Mouse (Mus musculus) layer of hippocampus, postnatal 14 days (tissue): ENCODE measurements at regions not wholly inside any gene's neighbourhood (a gene's known extent, or its start where the extent isn't known, plus 50 kb on each side); places are given as distances from the start of the nearest gene placed in this dataset.

Experiments
- DNase-seq, 2 experiments: peaks; one replicate each; pipeline ENCODE4 v3.0.0; 2021 to 2022; ENCODE audit warnings: low spot score in 2 of 2, mixed read lengths in 1 of 2

DNA sequence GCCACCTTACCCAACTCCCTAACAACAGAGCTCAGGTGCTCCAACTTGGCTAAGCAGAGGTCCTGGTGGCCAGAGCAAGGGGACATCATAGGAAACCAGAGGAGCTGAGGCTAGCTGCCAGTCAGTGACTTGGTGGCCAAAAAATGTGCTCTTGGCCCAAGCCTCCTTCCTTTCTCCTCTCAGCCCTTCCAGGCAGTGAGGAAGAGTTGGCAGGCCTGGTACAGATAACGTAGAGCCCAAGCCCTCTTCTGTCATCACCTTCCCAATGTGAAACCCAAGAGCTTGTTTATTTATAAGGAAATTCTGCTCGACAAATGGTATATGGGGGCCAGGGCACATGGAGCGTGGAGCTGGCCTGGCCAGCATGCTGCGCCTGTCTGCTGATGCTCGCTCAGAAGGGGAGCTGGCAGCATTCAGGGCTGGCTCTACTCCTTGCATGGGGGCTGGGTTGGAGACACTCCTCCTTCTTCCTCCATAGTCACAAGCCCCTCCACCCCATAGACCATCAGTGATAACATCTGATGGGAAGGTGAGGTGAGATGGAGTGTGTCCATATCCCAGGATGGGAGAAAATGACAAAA lies 156.1 kb downstream of the Fgf18 start:
- DNase-seq = no peak

GRCm38 (mm10) chr11:32990201-32990600 lies 157.0 kb downstream of the Fgf18 start:
- no peak for DNase-seq

DNA sequence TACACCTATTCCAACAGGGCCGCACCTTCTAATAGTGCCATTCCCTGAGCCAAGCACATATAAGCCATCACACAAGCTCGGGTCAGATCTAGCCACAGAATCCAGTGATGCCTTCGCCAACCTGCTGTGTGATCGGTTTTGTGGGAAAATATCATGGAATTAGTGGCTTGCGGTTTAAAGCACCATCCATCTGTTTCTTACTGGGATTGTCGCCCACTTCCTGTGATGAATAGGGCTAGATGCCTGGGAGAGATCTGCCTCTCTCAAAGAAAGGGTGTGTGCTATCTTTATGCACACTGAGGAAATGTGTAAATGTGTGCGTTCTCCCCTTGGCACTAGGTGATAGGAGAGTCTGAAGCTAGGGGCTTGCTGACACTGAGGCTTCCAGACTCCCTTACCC lies 154.5 kb upstream of the Smim23 start:
- DNase-seq = no peak

- DNase-seq = no peak
These were observed 152.2 kb upstream of the Smim23 start for GRCm38 (mm10) chr11:32976572-32976971.

DNA sequence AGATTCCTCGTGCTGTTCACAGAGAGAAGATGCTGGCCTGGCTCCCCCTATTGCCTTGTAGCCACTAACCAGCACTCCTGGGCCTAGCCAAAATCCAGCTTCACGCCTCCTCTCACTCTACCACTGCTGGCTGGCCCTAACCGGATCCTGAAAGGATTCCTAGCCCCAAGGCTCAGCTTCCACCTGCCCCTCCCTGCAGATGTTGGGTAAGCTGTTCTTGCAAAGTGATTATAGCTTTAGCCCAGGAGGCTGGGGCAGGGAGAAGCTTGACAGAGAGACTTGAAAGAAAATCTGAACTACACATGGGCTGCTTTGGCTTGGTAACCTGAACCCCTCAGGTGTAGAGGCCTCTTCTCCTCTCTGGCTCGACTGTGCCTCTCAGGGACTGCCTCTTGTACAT lies 149.0 kb upstream of the Smim23 start:
- no peak for DNase-seq

- DNase-seq = peak; percentile 52 to 53
These were observed 141.0 kb upstream of the Smim23 start for GRCm38 (mm10) chr11:32965418-32965817.

DNA sequence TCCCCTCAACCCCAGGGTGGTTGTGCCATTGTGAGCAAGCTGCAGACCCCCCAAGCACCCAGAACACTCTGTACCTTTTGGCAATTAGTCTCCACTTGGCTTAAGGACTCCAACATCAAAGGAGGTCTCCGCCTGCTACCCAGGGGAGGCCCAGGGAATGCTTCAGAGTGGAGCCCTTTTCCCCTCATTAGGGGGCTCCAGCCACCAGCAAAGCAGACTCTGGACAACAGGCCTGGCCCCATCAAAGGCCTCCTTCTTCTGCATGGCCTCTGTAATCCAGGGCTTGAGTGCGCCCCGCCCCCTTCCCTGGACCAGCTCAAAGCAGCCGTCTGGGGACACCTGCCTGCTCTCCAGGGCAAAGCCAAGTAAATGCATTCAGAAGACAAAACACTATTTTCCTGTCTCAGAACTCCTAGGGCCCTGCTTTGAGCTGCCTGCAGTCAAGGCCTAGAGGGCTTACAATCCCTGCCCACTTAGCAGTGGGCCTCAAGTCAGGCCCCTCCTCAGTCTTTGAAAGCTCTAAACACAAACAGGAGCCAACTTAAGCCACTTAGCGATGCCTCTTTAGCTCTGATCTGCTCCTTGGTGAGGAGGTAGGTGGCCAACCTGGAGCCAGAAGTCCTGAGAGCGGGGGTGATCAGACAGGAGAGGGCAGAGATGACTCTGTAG lies 139.4 kb upstream of the Smim23 start:
- peak in 1 of 2 experiments; percentile 63 for DNase-seq

DNA sequence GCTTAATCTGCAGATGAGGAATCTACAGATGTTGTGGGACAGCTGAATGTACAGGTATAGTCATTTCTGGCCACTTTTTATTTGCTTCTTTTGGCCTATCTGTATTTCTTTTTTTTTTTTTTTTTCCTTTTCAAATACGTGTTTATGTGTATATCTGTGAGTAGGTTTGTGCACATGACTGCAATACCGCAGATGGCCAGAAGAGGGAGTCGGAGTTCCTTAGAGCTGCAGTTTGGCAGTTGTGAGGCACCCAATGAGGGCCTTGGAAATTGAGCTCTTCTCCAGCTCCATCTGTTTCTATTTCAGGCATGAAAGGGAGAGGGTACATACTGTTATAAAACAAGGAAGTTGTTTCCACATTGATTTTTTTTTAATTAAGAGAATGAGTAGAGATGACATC lies 137.2 kb upstream of the Smim23 start:
- peak; percentile 27 to 42 for DNase-seq

DNA sequence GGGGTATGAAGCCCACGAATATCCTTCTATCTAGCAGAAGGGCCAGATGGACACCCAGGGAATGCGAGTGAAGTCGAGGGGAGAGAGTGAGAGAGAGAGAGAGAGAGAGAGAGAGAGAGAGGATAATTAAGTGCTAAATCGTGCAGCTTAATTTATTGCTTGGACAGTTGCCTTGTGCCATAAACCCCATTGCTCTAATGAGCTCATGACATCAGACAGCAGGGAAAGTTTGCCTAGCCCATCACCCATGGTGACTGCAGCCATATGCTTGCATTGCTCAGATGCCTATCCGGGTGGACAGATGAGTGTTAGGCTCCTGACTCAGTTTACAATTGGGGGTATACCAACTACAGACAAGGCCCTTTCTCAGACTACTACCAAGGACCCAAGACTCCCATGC lies 134.6 kb upstream of the Smim23 start:
- no peak for DNase-seq

DNA sequence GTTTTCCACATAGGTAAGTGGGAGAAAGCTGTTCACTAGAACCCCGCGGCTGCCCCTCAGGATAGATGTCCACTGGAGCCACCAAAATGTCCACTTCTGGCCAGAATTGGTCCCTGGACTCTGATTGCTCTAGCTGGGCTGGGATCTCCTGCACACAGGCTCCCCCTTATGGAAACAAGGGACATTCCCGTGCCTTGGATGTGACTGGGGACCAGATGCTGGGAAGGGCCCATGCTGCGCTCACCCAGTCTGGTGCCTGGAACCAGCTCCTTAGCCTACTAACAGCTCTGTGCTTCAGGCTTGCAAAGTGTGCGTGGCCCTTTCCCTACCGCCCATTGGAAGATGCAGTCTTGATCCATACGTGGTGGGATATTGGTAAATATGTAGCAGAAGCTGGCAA lies 132.6 kb upstream of the Smim23 start:
- peak; percentile 60 to 79 for DNase-seq

DNA sequence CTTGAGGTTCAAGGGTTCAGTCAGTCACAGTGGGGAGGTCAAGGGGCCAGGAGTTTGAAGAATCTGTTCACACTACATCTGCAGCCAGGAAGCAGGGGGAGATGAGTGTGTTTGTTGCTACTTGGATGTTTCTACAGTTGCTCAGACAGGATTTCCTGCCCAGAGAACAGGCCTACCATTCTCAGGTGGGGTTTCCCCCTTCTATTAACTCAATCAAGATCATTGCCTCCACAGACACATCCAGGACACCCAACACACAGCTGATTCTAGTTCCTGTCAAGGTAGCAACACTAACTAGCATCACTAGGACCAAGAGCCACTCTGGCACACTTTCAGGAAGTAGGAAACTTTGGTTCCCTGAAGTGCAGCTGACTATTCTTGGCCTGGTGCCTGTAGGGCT lies 127.9 kb upstream of the Smim23 start:
- DNase-seq = no peak

- DNase-seq = no peak
These were observed 123.7 kb upstream of the Smim23 start for GRCm38 (mm10) chr11:32948132-32948531.

DNA sequence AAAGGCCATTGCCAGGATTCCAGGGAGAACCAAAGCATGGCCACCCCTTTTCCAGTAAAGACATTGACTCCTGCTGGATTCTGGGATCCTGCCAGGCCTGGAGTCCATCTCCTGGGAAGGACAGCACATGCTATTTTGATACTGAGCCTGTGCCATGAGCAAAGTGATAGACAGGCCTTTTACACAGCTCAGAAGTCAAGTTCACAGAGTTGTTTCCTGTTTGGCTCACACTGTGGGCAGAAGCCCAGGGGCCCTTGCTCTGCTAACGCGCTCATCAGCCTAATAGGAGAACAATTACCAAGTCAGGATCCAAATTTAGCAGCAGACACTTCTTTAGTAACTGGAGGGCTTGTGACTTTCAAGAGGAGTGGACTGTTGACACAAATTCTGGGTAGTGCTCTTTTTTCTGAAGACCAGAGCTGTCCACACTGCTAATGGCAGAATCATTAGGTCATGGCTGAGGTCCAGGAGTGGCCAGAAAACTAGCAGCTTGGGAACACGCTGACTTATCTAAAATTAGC lies 122.1 kb upstream of the Smim23 start:
- DNase-seq = no peak

- DNase-seq = no peak
These were observed 120.7 kb upstream of the Smim23 start for GRCm38 (mm10) chr11:32945071-32945470.

DNA sequence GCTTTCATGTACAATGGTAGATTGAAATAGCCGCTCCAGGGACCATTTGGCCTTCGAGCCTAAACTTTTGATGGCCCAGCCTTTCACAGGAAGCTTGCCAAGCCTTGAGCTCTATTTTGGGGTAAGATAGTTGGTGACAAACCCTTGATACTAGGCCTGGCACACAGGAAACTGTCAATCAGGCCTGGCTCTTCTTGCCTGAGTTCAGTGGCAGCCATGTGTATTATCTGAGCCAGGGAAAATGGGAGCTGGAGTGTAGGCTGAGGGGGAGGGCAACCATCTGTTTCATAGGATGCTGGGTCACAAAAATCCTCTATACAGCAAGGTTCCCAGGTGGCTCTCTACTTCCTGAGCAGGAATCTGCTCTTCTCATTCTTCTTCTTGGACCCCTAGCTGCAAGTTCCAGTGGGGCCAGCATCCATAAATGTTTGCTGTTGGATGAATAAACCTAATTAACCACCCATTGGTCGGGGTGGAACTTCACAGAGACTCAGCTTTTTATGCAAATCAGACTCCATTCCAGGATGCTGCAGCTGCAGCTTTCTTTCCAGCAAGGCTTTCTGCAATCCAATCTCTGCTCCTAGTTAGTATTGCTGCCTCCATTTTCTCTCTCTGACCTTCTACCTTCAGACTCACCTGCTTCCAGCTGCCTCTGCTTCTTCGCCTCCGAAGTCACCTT lies 117.1 kb upstream of the Smim23 start:
- DNase-seq = peak; percentile 55 to 78

- DNase-seq = no peak
These were observed 114.7 kb upstream of the Smim23 start for GRCm38 (mm10) chr11:32939102-32939501.

DNA sequence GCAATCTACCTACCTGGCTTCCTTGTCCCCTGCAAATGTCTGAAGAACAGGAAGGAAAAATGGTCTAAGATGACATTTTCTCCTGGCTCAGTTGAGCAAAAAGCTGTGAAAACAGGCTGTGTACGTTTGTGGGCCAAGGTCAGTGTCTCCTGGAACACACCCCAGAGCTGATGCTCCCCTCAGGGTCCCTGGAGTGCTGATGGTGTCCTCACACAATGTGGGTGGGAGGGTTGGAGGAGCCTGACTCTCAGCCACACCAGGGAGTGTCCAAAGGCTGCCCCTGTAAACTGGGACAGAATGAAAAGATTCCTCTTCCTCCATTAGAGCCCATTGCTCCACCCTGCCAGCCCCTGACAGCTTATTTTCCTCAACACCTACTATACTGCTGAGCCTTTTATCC lies 112.8 kb upstream of the Smim23 start:
- DNase-seq = no peak

- DNase-seq = no peak
These were observed 107.5 kb upstream of the Smim23 start for GRCm38 (mm10) chr11:32931928-32932327.

DNA sequence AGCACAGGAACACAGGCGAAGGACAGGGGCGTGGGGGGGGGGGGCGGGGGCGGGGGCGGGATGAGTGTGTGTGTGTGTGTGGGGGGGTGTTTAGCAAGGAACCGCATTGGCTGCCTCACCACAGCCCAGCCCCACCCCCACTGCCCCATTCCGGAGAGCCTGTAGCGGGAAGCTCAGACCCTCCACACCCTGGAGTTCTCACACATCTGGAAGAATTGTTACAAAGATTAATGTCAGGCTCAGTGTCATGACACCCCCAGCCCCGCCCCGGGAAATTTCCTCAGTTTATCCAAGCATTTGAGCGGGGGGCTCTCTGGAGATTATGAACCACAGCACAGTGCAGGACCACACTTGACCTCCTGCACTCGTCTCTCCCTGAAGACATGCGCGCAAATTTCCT lies 106.6 kb upstream of the Smim23 start:
- DNase-seq = no peak

- no peak for DNase-seq
These were observed 104.4 kb upstream of the Smim23 start for GRCm38 (mm10) chr11:32928837-32929236.

DNA sequence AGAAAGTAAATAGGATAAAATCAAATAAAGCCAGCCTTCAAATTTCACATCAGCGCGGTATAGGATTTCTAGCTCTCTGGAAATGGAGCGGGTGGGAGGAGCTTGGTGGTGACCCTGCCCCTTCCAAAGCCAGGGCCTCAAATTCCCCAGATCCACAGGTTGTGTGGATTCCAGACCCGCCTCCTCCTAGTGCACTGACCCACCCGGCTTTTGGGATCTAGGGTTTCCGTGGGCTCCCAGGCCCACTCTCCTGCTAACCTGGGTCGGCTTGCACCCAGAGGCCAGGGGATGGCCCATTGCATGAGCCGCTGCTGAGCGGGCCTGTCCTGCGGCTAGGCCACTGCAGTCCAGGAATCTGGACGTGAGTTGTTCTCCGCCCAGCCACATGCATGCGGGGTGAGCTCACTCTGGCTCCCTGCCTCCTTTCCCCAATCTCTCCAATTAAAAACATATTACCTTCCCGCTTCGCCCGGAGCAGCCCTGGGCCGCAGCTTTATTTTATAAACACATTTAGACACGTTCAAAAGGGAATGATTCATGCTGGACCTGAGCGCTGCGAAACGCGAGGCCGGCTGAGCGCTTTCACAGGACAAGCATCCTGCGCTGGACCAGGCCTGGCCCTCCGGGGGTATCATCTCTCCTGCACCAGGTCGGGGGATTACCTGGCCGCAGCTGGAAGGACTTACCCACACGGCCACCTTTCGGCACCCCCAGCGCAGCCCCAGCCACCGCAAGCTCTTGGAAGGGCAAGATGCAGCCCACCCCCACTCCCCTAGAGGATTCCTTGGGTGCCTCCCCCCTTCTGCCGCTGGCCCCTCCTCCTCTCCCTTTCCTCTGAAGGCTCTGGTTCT lies 101.2 kb upstream of the Smim23 start:
- no peak for DNase-seq

DNA sequence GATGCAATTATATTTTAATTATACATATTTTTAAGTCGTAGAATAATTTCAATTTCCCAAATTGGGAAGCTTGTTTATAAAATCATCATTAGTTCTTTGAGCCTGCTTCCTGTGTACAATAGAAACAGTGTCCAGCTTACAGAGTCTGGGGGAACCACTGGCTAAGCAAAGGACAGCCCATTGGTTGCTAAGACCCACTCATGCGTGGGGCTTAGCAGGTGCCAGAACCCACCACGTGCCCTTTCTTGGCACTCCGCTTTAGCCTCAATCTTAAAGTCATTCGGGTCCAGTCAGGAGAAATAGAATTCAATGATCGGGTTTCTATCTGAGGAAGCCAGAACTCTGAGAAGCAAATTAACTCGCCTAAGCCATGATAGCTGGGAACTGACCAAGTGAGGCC lies 100.5 kb upstream of the Smim23 start:
- no peak for DNase-seq
